Mouse (Mus musculus) adrenal gland, postnatal 14 days (tissue): ENCODE results near the gene Ccdc51. TPM values are rescaled to one million over a fixed set of nuclear protein-coding genes. Genes with fewer than 3 reads are reported as not detected.
"Not testable (repeated sequence)": the region's sequence is repeated elsewhere in the genome, so short reads cannot be mapped to it uniquely, and the experiment has no call there.

ENCODE experiments used
- DNase-seq: peaks from one replicate; pipeline ENCODE4 v3.0.0; 2021; ENCODE audit warnings: mixed read lengths
- total RNA-seq: library from RNA; stranded (reverse); gene quantifications from 2 replicates; pipeline ENCODE4 v1.2.3, GENCODE M21; 2021

Ccdc51 gene
- total RNA-seq, 1 experiment from 2014 or later: 15.7 TPM

- peak; percentile 66 for DNase-seq
Observed at GRCm38 (mm10) chr9:109123266-109123665, 41.0 kb downstream of the Ccdc51 start.

GRCm38 (mm10) chr9:109124164-109124563 is 41.9 kb downstream of the Ccdc51 start:
- DNase-seq: peak; percentile 4

- DNase-seq: no peak
Observed at GRCm38 (mm10) chr9:109125043-109125442, 42.8 kb downstream of the Ccdc51 start.

DNA sequence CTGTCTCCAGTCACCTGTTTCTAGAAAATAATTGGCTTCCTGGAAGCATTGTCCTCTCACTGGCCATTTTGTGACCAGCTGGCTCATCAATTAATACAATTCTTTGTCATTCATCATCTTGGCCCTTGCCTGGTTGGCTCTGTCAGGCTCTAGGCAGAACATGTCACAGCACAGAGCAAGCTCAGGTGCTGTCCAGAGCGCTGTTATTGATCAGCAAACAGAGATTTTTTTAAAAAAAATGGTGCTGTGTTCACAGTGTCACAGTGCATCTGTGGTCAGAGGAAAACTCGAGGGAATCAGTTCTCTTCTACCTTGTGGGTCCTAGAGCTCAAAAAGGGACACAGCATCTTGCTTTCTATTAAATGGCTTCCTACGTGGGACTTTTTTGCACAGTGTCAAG is 43.2 kb downstream of the Ccdc51 start:
- DNase-seq: peak; percentile 4

DNA sequence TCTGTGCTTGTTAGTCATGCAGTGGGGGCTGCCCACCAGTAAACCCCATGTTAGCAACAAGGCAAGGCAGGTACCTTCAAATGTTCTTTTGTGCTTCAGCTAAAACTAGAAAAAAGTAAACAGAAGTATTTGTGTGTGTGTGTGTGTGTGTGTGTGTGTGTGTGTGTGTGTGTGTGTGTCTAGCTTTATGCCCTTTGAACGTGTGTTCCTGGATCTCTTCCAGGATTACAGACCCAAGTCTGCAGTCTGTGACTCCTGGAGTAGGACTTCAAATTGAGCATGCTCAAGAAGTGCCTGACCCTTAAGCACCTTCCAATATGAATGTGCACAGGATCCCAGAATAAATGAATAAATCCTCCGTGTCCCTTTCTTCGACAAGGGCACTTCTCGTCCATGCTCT is 44.8 kb downstream of the Ccdc51 start:
- DNase-seq: no peak

DNA sequence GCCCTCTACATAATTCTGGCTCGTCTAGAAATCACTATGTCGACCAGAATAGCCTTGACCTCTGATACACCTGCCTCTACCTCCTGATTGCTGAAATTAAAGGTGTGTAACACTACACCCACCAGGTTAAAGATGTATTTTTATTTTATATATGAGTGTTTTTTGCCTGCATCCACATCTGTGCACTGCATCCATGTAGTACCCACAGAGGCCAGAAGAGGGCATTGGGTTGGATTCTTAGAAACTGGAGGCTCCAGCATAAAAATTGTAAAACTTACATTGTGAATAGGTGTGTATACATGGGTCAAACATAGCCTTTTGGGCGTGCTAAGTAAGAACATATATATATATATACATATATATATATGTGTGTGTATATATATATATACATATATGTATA is 45.9 kb downstream of the Ccdc51 start:
- DNase-seq: peak; percentile 70

DNA sequence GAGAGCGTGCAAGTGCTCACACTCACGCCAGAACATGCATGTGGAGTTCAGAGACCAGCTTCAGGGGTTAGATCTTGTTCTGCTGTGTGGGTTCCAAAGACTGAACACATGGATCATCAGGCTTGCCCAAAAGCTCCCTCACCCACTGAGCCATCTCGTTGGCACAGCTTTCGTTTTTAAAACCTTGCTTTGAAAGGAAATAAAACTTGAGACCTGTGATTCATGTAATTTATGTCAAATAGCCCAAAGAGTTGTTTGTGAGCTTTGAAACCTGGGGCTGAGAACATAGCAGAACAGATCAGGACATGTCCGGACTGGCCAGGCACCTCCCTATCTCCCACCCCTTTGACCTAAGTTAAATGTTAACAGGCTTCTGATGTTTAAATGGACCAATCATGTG is 47.8 kb downstream of the Ccdc51 start:
- DNase-seq: no peak

GRCm38 (mm10) chr9:109140414-109140813 is 58.1 kb downstream of the Ccdc51 start:
- DNase-seq: not testable (repeated sequence)

Other genes with a start within 250 kb of the Ccdc51 start
- 8.4 and 13.3 TPM in 2 replicates for gene Slc26a6, start 229.2 kb upstream of the Ccdc51 start, total RNA-seq
- not detected in 2 replicates for gene Tmem89, start 167.9 kb upstream of the Ccdc51 start, total RNA-seq
- gene Uqcrc1, start 145.9 kb upstream of the Ccdc51 start, total RNA-seq: 1,224 and 1,334 TPM in 2 replicates
- 6.0 and 8.5 TPM in 2 replicates for gene Col7a1, start 128.9 kb upstream of the Ccdc51 start, total RNA-seq
- 0.53 and 0.89 TPM in 2 replicates for gene Ucn2, start 96.5 kb upstream of the Ccdc51 start, total RNA-seq
- 5.0 and 5.7 TPM in 2 replicates for gene Pfkfb4, start 90.7 kb upstream of the Ccdc51 start, total RNA-seq
- 95.6 and 167 TPM in 2 replicates for gene Shisa5, start 43.9 kb upstream of the Ccdc51 start, total RNA-seq
- gene Trex1, start 22.8 kb upstream of the Ccdc51 start, total RNA-seq: 13.7 and 13.8 TPM in 2 replicates
- gene Atrip, start 8.4 kb upstream of the Ccdc51 start, total RNA-seq: 14.6 and 16.0 TPM in 2 replicates
- gene Tma7, start 94 bp downstream of the Ccdc51 start, total RNA-seq: 326 and 340 TPM in 2 replicates
- 63.8 and 67.0 TPM in 2 replicates for gene Plxnb1, start 12.9 kb downstream of the Ccdc51 start, total RNA-seq
- not detected in 2 replicates for gene Fbxw21, start 79.5 kb downstream of the Ccdc51 start, total RNA-seq
- gene Fbxw13, start 113.5 kb downstream of the Ccdc51 start, total RNA-seq: not detected in 2 replicates
- gene Fbxw20, start 152.3 kb downstream of the Ccdc51 start, total RNA-seq: not detected in 2 replicates
- gene Fbxw14, start 205.2 kb downstream of the Ccdc51 start, total RNA-seq: not detected in 2 replicates